Mouse (Mus musculus) heart, embryonic 12.5 days (tissue): ENCODE measurements around the gene Ngfr. TPM values are rescaled to one million over a fixed set of nuclear protein-coding genes. Genes with fewer than 3 reads are reported as not detected.

Experiments
- ATAC-seq: fragments of 200-750 bp; cut with Nextera tagmentation; 2 replicates; pipeline ENCODE4 v1.8.0; 2017; ENCODE audit warnings: moderate TSS enrichment, moderate library complexity; ENCODE audit not compliant: insufficient number of reproducible peaks, low FRiP score
- H3K27ac ChIP-seq: fragments of 300-500 bp; sonication (generic); 2 replicates; pipeline ENCODE4 v1.5.1; 2016; ENCODE audit warnings: mild to moderate bottlenecking, moderate library complexity; ENCODE audit not compliant: poor library complexity, severe bottlenecking
- H3K27me3 ChIP-seq: fragments of 300-500 bp; sonication (generic); replicated peaks from 2 replicates; pipeline ENCODE4 v1.6.1; 2016; ENCODE audit warnings: mild to moderate bottlenecking, moderate library complexity
- H3K36me3 ChIP-seq: fragments of 300-500 bp; sonication (generic); 2 replicates; pipeline ENCODE4 v1.6.1; 2016; ENCODE audit warnings: mild to moderate bottlenecking, moderate library complexity
- H3K4me1 ChIP-seq: fragments of 300-500 bp; sonication (generic); replicated peaks from 2 replicates; pipeline ENCODE4 v1.6.1; 2016; ENCODE audit warnings: mild to moderate bottlenecking
- H3K4me2 ChIP-seq: fragments of 300-500 bp; sonication (generic); 2 replicates; pipeline ENCODE4 v1.6.1; 2016; ENCODE audit warnings: mild to moderate bottlenecking, moderate library complexity
- H3K4me3 ChIP-seq: fragments of 300-500 bp; sonication (generic); 2 replicates; pipeline ENCODE4 v1.5.1; 2016; ENCODE audit warnings: mild to moderate bottlenecking
- H3K9ac ChIP-seq: fragments of 300-500 bp; sonication (generic); 2 replicates; pipeline ENCODE4 v1.6.1; 2016; ENCODE audit warnings: mild to moderate bottlenecking, moderate library complexity
- H3K9me3 ChIP-seq: fragments of 300-500 bp; sonication (generic); replicated peaks from 2 replicates; pipeline ENCODE4 v1.6.1; 2016; ENCODE audit warnings: mild to moderate bottlenecking, moderate library complexity
- WGBS: fragments of 180-500 bp; shearing (Covaris S2); methylation state at CpG from one replicate; pipeline ENCODE4 v1.1.7; 2016; 5-methylcytosine and 5-hydroxymethylcytosine counted together
- polyA plus RNA-seq: library from polyadenylated mRNA; unstranded; fragments of >200 nt; fragmentation: Nextera tagmentation; extraction: Ambion mirVana; gene quantifications from 2 replicates; pipeline ENCODE4 v1.2.1, GENCODE M21; 2016

Gene Ngfr
- polyA plus RNA-seq, 1 experiment from 2014 or later = 3.9 TPM

GRCm38 (mm10) chr11:95579455-95579854 lies 8.1 kb downstream of the Ngfr start:
- H3K4me3 ChIP-seq = no peak overlapping the region
- 22% methylated on average over 6 of the region's 6 CpGs for WGBS
- ATAC-seq = no peak
- H3K9me3 ChIP-seq = no peaks in the 10 kb centered on the region
- no peak overlapping the region for H3K27ac ChIP-seq
- no peak overlapping the region for H3K4me2 ChIP-seq
- peaks cover 75% of the 10 kb centered on the region for H3K27me3 ChIP-seq
- H3K9ac ChIP-seq = no peak overlapping the region
- H3K4me1 ChIP-seq = peaks cover 50% of the 10 kb centered on the region
- no peaks in the 10 kb centered on the region for H3K36me3 ChIP-seq

GRCm38 (mm10) chr11:95577776-95578446 lies 9.6 kb downstream of the Ngfr start:
- Histone ChIP-seq H3K4me3 (peak overlapping the region; percentile 1; the same call in 1 of the 2 replicates), H3K9me3 (no peaks in the 10 kb centered on the region), H3K4me2 (peak overlapping the region; percentile 29), H3K9ac (no peak overlapping the region), H3K27ac (no peak overlapping the region), H3K4me1 (peaks cover 50% of the 10 kb centered on the region), H3K36me3 (no peaks in the 10 kb centered on the region), H3K27me3 (peaks cover 66% of the 10 kb centered on the region)
- no peak for ATAC-seq
- WGBS = 17% methylated on average over 39 of the region's 39 CpGs

GRCm38 (mm10) chr11:95576299-95576698 lies 11.2 kb downstream of the Ngfr start:
- Histone ChIP-seq H3K9me3 (no peaks in the 10 kb centered on the region), H3K36me3 (no peaks in the 10 kb centered on the region), H3K27ac (no peak overlapping the region), H3K4me3 (no peak overlapping the region), H3K9ac (no peak overlapping the region), H3K4me2 (peak overlapping the region; percentile 29; the same call in 1 of the 2 replicates), H3K4me1 (peaks cover 52% of the 10 kb centered on the region), H3K27me3 (peaks cover 59% of the 10 kb centered on the region)
- 39% methylated on average over 8 of the region's 8 CpGs for WGBS
- no peak for ATAC-seq

GRCm38 (mm10) chr11:95575791-95576190 lies 11.7 kb downstream of the Ngfr start:
- ATAC-seq = peak; percentile 68; the same call in 1 of the 2 replicates
- no peaks in the 10 kb centered on the region for H3K36me3 ChIP-seq
- 15% methylated on average over 13 of the region's 13 CpGs for WGBS
- H3K4me1 ChIP-seq = peaks cover 51% of the 10 kb centered on the region
- no peak overlapping the region for H3K27ac ChIP-seq
- peak overlapping the region; percentile 29 for H3K4me2 ChIP-seq
- no peaks in the 10 kb centered on the region for H3K9me3 ChIP-seq
- no peak overlapping the region for H3K9ac ChIP-seq
- peaks cover 59% of the 10 kb centered on the region for H3K27me3 ChIP-seq
- no peak overlapping the region for H3K4me3 ChIP-seq

- peaks cover 43% of the 10 kb centered on the region for H3K4me1 ChIP-seq
- H3K4me3 ChIP-seq = no peak overlapping the region
- no peaks in the 10 kb centered on the region for H3K9me3 ChIP-seq
- no peak for ATAC-seq
- no peak overlapping the region for H3K4me2 ChIP-seq
- no peak overlapping the region for H3K9ac ChIP-seq
- no peak overlapping the region for H3K27ac ChIP-seq
- H3K36me3 ChIP-seq = no peaks in the 10 kb centered on the region
- 85% methylated on average over 6 of the region's 6 CpGs for WGBS
- H3K27me3 ChIP-seq = peaks cover 56% of the 10 kb centered on the region
Observed at GRCm38 (mm10) chr11:95574786-95575334, 12.7 kb downstream of the Ngfr start.

GRCm38 (mm10) chr11:95572227-95572626 lies 15.3 kb downstream of the Ngfr start:
- Histone ChIP-seq H3K9me3 (no peaks in the 10 kb centered on the region), H3K27ac (no peak overlapping the region), H3K4me3 (no peak overlapping the region), H3K9ac (no peak overlapping the region), H3K27me3 (peaks cover 35% of the 10 kb centered on the region), H3K4me2 (no peak overlapping the region), H3K4me1 (peaks cover 40% of the 10 kb centered on the region), H3K36me3 (no peaks in the 10 kb centered on the region)
- WGBS = 48% methylated on average over 3 of the region's 3 CpGs
- ATAC-seq = no peak

GRCm38 (mm10) chr11:95571755-95572154 lies 15.8 kb downstream of the Ngfr start:
- Histone ChIP-seq H3K9ac (no peak overlapping the region), H3K4me3 (no peak overlapping the region), H3K36me3 (no peaks in the 10 kb centered on the region), H3K27ac (no peak overlapping the region), H3K9me3 (no peaks in the 10 kb centered on the region), H3K4me2 (no peak overlapping the region), H3K4me1 (peaks cover 45% of the 10 kb centered on the region), H3K27me3 (peaks cover 32% of the 10 kb centered on the region)
- 27% methylated on average over 9 of the region's 9 CpGs for WGBS
- ATAC-seq = no peak

- Histone ChIP-seq H3K4me3 (no peak overlapping the region), H3K4me2 (no peak overlapping the region), H3K4me1 (peaks cover 41% of the 10 kb centered on the region), H3K9me3 (no peaks in the 10 kb centered on the region), H3K27ac (no peak overlapping the region), H3K27me3 (peaks cover 32% of the 10 kb centered on the region), H3K36me3 (no peaks in the 10 kb centered on the region), H3K9ac (no peak overlapping the region)
- ATAC-seq = no peak
- WGBS = 60% methylated on average over 25 of the region's 25 CpGs
Observed at GRCm38 (mm10) chr11:95570827-95571619, 16.5 kb downstream of the Ngfr start.

- no peak overlapping the region for H3K27ac ChIP-seq
- no peak overlapping the region for H3K4me2 ChIP-seq
- peaks cover 30% of the 10 kb centered on the region for H3K4me1 ChIP-seq
- ATAC-seq = no peak
- H3K36me3 ChIP-seq = no peaks in the 10 kb centered on the region
- WGBS = 78% methylated on average over 6 of the region's 6 CpGs
- H3K9me3 ChIP-seq = no peaks in the 10 kb centered on the region
- H3K9ac ChIP-seq = no peak overlapping the region
- H3K27me3 ChIP-seq = peaks cover 32% of the 10 kb centered on the region
- H3K4me3 ChIP-seq = no peak overlapping the region
Observed at GRCm38 (mm10) chr11:95569908-95570307, 17.6 kb downstream of the Ngfr start.

GRCm38 (mm10) chr11:95567936-95568715 lies 19.4 kb downstream of the Ngfr start:
- WGBS = 68% methylated on average over 8 of the region's 8 CpGs
- Histone ChIP-seq H3K27me3 (peaks cover 25% of the 10 kb centered on the region), H3K9ac (no peak overlapping the region), H3K4me3 (no peak overlapping the region), H3K27ac (no peak overlapping the region), H3K36me3 (no peaks in the 10 kb centered on the region), H3K4me1 (peaks cover 29% of the 10 kb centered on the region), H3K9me3 (peaks cover 6% of the 10 kb centered on the region), H3K4me2 (no peak overlapping the region)
- no peak for ATAC-seq

- H3K4me2 ChIP-seq = no peak overlapping the region
- no peak overlapping the region for H3K9ac ChIP-seq
- no peaks in the 10 kb centered on the region for H3K36me3 ChIP-seq
- H3K4me1 ChIP-seq = peaks cover 29% of the 10 kb centered on the region
- no peak overlapping the region for H3K4me3 ChIP-seq
- peaks cover 25% of the 10 kb centered on the region for H3K27me3 ChIP-seq
- peaks cover 6% of the 10 kb centered on the region for H3K9me3 ChIP-seq
- WGBS = 43% methylated on average over 6 of the region's 6 CpGs
- no peak for ATAC-seq
- no peak overlapping the region; the same call in 1 of the 2 replicates for H3K27ac ChIP-seq
Observed at GRCm38 (mm10) chr11:95567366-95567765, 20.2 kb downstream of the Ngfr start.
